Comparison of ENCODE assay signal across 13 mouse cellular contexts in genomic region chr4:101244257-101245011, GRCm38 (mm10). TPM values are rescaled to one million over a fixed set of nuclear protein-coding genes. Genes with fewer than 3 reads are reported as not detected.
DNase-seq lines count a peak whose midpoint lies in the region; ATAC-seq and TF ChIP-seq lines count a peak whose summit lies in the region.
"Had no signal": no experiment of that assay in that cellular context is flagged by ENCODE, and none has a peak within 500 bp of the region (broad histone marks: within the 10 kb centered on the region; RNA-seq: fewer than 3 reads in every experiment).

No protein-coding gene starts in this region.

- intact Hi-C loops in gastrocnemius, postnatal 14 days (cut with DNase I; ENCODE audit: low total_unique reads): no loop called here

- peak overlapping the region; percentile 4; the same call in 1 of the 2 replicates for H3K27ac ChIP-seq in thymus, adult 2 months (ENCODE audit: control insufficient read depth, insufficient read depth, low read length)
- H3K27ac ChIP-seq in liver, postnatal 0 days (ENCODE audit: low read depth): no peak overlapping the region
- H3K27ac ChIP-seq: embryonic facial prominence, embryonic 12.5 days; hindbrain, embryonic 10.5 days; limb, embryonic 12.5 days had no signal

- ATAC-seq in liver, postnatal 0 days: no peak
- ATAC-seq in megakaryocyte-erythroid progenitor cell, adult 5-6 weeks (replicated peaks; ENCODE audit: low FRiP score, low TSS enrichment, poor library complexity, severe bottlenecking): no peak

- H3K4me3 ChIP-seq in thymus, adult 2 months (ENCODE audit: control insufficient read depth, insufficient read depth, low read length): no peak overlapping the region
- H3K4me3 ChIP-seq in liver, postnatal 0 days (ENCODE audit: low read depth, low read length): no peak overlapping the region
- H3K4me3 ChIP-seq: embryonic facial prominence, embryonic 12.5 days; hindbrain, embryonic 10.5 days; limb, embryonic 12.5 days had no signal

- WGBS in thymus, adult 2 months: 10% methylated on average over 6 of the region's 6 CpGs
- WGBS in liver, postnatal 0 days (ENCODE audit: insufficient replicate concordance): 44% methylated on average over 6 of the region's 6 CpGs

- no peaks in the 10 kb centered on the region for H3K36me3 ChIP-seq in thymus, adult 2 months (ENCODE audit: control insufficient read depth, insufficient read depth, low read length)
- H3K36me3 ChIP-seq in liver, postnatal 0 days (replicated peaks; ENCODE audit: insufficient read depth, low read length): no peaks in the 10 kb centered on the region
- H3K36me3 ChIP-seq: embryonic facial prominence, embryonic 12.5 days; hindbrain, embryonic 10.5 days; limb, embryonic 12.5 days had no signal

- H3K9ac ChIP-seq in liver, postnatal 0 days (replicated peaks): no peak overlapping the region
- H3K9ac ChIP-seq: embryonic facial prominence, embryonic 12.5 days; limb, embryonic 12.5 days had no signal

- DNase-seq in gastrocnemius, postnatal 14 days: peak; percentile 36
- DNase-seq in gastrocnemius, adult 18-20 months (ENCODE audit: low spot score): no peak
- no peak for DNase-seq in thymus, adult 2 months
- DNase-seq in thymus, postnatal 36 days: no peak
- no peak for DNase-seq in liver, postnatal 0 days
- DNase-seq in kidney, postnatal 36 days: no peak
- DNase-seq in gastrocnemius, postnatal 4 days (ENCODE audit: low spot score in 2 of 2): no peak
- DNase-seq: cerebellum, adult 11 months; kidney, postnatal 14 days had no signal

- TF ChIP-seq POLR2A in thymus, adult 2 months (IDR thresholded peaks at IDR 0.05; ENCODE audit: control insufficient read depth, extremely low read depth, insufficient read depth, low read length, poor library complexity): no peak

- H3K27me3 ChIP-seq in thymus, adult 2 months (ENCODE audit: control insufficient read depth, insufficient read depth, low read length): no peaks in the 10 kb centered on the region
- no peaks in the 10 kb centered on the region for H3K27me3 ChIP-seq in liver, postnatal 0 days (ENCODE audit: insufficient read depth, low read length)
- H3K27me3 ChIP-seq: embryonic facial prominence, embryonic 12.5 days; limb, embryonic 12.5 days had no signal

- no peak for TF ChIP-seq CTCF in thymus, adult 2 months (IDR thresholded peaks at IDR 0.05; ENCODE audit: borderline replicate concordance, control insufficient read depth, extremely low read depth, insufficient read depth, low read length, poor library complexity)
- TF ChIP-seq CTCF in liver, postnatal 0 days (IDR thresholded peaks at IDR 0.05; ENCODE audit: low read depth): no peak

- 0 out of 2 replicates have a peak overlapping the region, but pooled peaks have one; percentile 28 for H3K4me2 ChIP-seq in liver, postnatal 0 days (ENCODE audit: low read depth, low read length)
- H3K4me2 ChIP-seq: embryonic facial prominence, embryonic 12.5 days; limb, embryonic 12.5 days had no signal

- no peaks in the 10 kb centered on the region for H3K9me3 ChIP-seq in liver, postnatal 0 days (ENCODE audit: low read length)
- H3K9me3 ChIP-seq: embryonic facial prominence, embryonic 12.5 days; hindbrain, embryonic 10.5 days; limb, embryonic 12.5 days had no signal

- peaks cover 12% of the 10 kb centered on the region for H3K4me1 ChIP-seq in thymus, adult 2 months (replicated peaks; ENCODE audit: control insufficient read depth, insufficient read depth, low read length)
- peaks cover 58% of the 10 kb centered on the region for H3K4me1 ChIP-seq in liver, postnatal 0 days (ENCODE audit: insufficient read depth)

- no peak for TF ChIP-seq EP300 in liver, postnatal 0 days (IDR thresholded peaks at IDR 0.05; ENCODE audit: low read depth)

RNA-seq across cellular contexts. Expression of gene Jak1, which starts 20.6 kb away (rescaled TPM):
- 100 to 1,000 TPM in 1 of 2 experiments, 10 to 100 TPM in 1; 96.6 to 108 TPM for total RNA-seq in gastrocnemius, postnatal 14 days (2021)
- 100 to 1,000 TPM in 1 of 2 experiments, 10 to 100 TPM in 1; 96.1 to 106 TPM for total RNA-seq in gastrocnemius, adult 18-20 months (2021)
- 97.7 and 109 TPM in 2 replicates for polyA plus RNA-seq in thymus, adult 2 months (2012; rRNA removed)
- 33.9 and 51.2 TPM in 2 replicates for polyA plus RNA-seq in liver, postnatal 0 days (2015; fragmentation: Nextera tagmentation; extraction: Ambion mirVana)
- total RNA-seq in megakaryocyte-erythroid progenitor cell, adult 5-6 weeks (2014; fragmentation: Nextera tagmentation): 82.6 and 108 TPM in 2 replicates
- 84.7 and 85.5 TPM in 2 replicates for total RNA-seq in megakaryocyte-erythroid progenitor cell, adult 5-6 weeks (2017)
- 100 to 1,000 TPM; 108 to 117 TPM for total RNA-seq in gastrocnemius, postnatal 4 days (2021)
